Mouse (Mus musculus) kidney, embryonic 14.5 days (tissue): ENCODE measurements around the gene Mum1. TPM values are rescaled to one million over a fixed set of nuclear protein-coding genes. Genes with fewer than 3 reads are reported as not detected.

Experiments used
- ATAC-seq: fragments of 200-750 bp; cut with Nextera tagmentation; 2 replicates; pipeline ENCODE4 v1.8.0; 2017; ENCODE audit warnings: moderate number of reproducible peaks, mild to moderate bottlenecking, moderate TSS enrichment, moderate library complexity; ENCODE audit not compliant: low FRiP score, low TSS enrichment
- H3K27ac ChIP-seq: fragments of 300-500 bp; sonication (generic); 2 replicates; pipeline ENCODE4 v1.5.1; 2014; ENCODE audit warnings: low read depth, mild to moderate bottlenecking, low read length, moderate library complexity, mixed read lengths
- H3K27me3 ChIP-seq: fragments of 300-500 bp; sonication (generic); 2 replicates; pipeline ENCODE4 v1.6.1; 2014; ENCODE audit warnings: mild to moderate bottlenecking, low read length; ENCODE audit not compliant: control insufficient read depth, insufficient read depth
- H3K36me3 ChIP-seq: fragments of 300-500 bp; sonication (generic); 2 replicates; pipeline ENCODE4 v1.6.1; 2014; ENCODE audit warnings: low read length, mixed read lengths; ENCODE audit not compliant: control insufficient read depth, insufficient read depth
- H3K4me1 ChIP-seq: fragments of 300-500 bp; sonication (generic); 2 replicates; pipeline ENCODE4 v1.6.1; 2014; ENCODE audit warnings: low read length, mixed read lengths; ENCODE audit not compliant: control insufficient read depth, insufficient read depth
- H3K4me2 ChIP-seq: fragments of 300-500 bp; sonication (generic); replicated peaks from 2 replicates; pipeline ENCODE4 v1.6.1; 2014; ENCODE audit warnings: low read depth, mild to moderate bottlenecking, low read length
- H3K4me3 ChIP-seq: fragments of 300-500 bp; sonication (generic); 2 replicates; pipeline ENCODE4 v1.5.1; 2014; ENCODE audit warnings: mild to moderate bottlenecking, low read length
- H3K9ac ChIP-seq: fragments of 300-500 bp; sonication (generic); 2 replicates; pipeline ENCODE4 v1.6.1; 2014; ENCODE audit warnings: low read depth, mild to moderate bottlenecking, low read length, moderate library complexity
- H3K9me3 ChIP-seq: fragments of 300-500 bp; sonication (generic); 2 replicates; pipeline ENCODE4 v1.6.1; 2016; ENCODE audit warnings: low read length; ENCODE audit not compliant: control insufficient read depth
- WGBS: fragments of 180-500 bp; shearing (Covaris S2); extraction: QIAGEN DNeasy Blood & Tissue Kit; methylation state at CpG from one replicate; pipeline ENCODE4 v1.1.7; 2014; 5-methylcytosine and 5-hydroxymethylcytosine counted together
- polyA plus RNA-seq: library from polyadenylated mRNA; unstranded; fragments of >200 nt; fragmentation: Nextera tagmentation; extraction: Ambion mirVana; gene quantifications from 2 replicates; pipeline ENCODE4 v1.2.1, GENCODE M21; 2014

Mum1 gene
- polyA plus RNA-seq, 1 experiment from 2014 or later, result 65.1 TPM

GRCm38 (mm10) chr10:80271186-80271843 lies 45.1 kb downstream of the Mum1 start:
- Histone ChIP-seq H3K27ac (no peak overlapping the region), H3K4me3 (no peak overlapping the region), H3K4me1 (peaks cover 20% of the 10 kb centered on the region), H3K4me2 (no peak overlapping the region), H3K36me3 (peaks cover 52% of the 10 kb centered on the region), H3K9me3 (no peaks in the 10 kb centered on the region), H3K27me3 (no peaks in the 10 kb centered on the region), H3K9ac (no peak overlapping the region)
- ATAC-seq, result no peak
- 83% methylated on average over 5 of the region's 5 CpGs for WGBS

GRCm38 (mm10) chr10:80271870-80272585 lies 45.8 kb downstream of the Mum1 start:
- WGBS, result 90% methylated on average over 8 of the region's 8 CpGs
- no peaks in the 10 kb centered on the region for H3K27me3 ChIP-seq
- no peak overlapping the region for H3K9ac ChIP-seq
- no peak overlapping the region for H3K4me3 ChIP-seq
- H3K36me3 ChIP-seq, result peaks cover 56% of the 10 kb centered on the region
- H3K9me3 ChIP-seq, result no peaks in the 10 kb centered on the region
- peaks cover 13% of the 10 kb centered on the region; the same call in 1 of the 2 replicates for H3K4me1 ChIP-seq
- ATAC-seq, result no peak
- no peak overlapping the region for H3K4me2 ChIP-seq
- H3K27ac ChIP-seq, result no peak overlapping the region

GRCm38 (mm10) chr10:80273847-80274246 lies 47.6 kb downstream of the Mum1 start:
- Histone ChIP-seq H3K4me3 (no peak overlapping the region), H3K27ac (no peak overlapping the region), H3K27me3 (no peaks in the 10 kb centered on the region), H3K9ac (no peak overlapping the region), H3K9me3 (no peaks in the 10 kb centered on the region), H3K36me3 (peaks cover 63% of the 10 kb centered on the region), H3K4me1 (0 out of 2 replicates have a peak, but pooled peaks cover 2% of the 10 kb centered on the region), H3K4me2 (no peak overlapping the region)
- 80% methylated on average over 3 of the region's 3 CpGs for WGBS
- 0 out of 2 replicates have a peak, but pooled peaks have one; percentile 5 for ATAC-seq

- Histone ChIP-seq H3K4me3 (no peak overlapping the region), H3K27me3 (no peaks in the 10 kb centered on the region), H3K36me3 (peaks cover 80% of the 10 kb centered on the region), H3K4me1 (no peaks in the 10 kb centered on the region), H3K9me3 (no peaks in the 10 kb centered on the region), H3K27ac (no peak overlapping the region), H3K9ac (no peak overlapping the region), H3K4me2 (no peak overlapping the region)
- 92% methylated on average over 4 of the region's 5 CpGs for WGBS
- no peak for ATAC-seq
These were observed 50.0 kb downstream of the Mum1 start for GRCm38 (mm10) chr10:80276238-80276637.

DNA sequence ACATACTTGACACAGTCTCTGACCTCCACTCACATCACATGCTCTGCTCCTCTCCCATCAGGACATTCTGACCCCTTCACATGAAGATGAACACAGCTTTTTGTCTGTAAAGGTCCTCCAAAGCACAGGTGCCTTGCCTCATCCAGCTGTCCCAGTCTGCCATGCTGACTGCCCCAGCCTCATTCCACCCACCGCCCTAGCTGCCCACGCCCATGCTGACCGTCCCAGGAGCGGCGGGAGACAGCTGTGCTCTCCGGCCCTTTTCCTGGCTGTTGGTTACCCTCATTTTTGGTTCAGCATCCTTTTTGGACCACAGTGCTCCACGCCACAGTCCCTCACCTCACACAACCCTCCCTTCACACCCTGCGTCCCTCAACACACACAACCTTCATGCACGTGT lies 52.2 kb downstream of the Mum1 start:
- Histone ChIP-seq H3K9me3 (no peaks in the 10 kb centered on the region), H3K4me1 (no peaks in the 10 kb centered on the region), H3K27ac (no peak overlapping the region), H3K27me3 (no peaks in the 10 kb centered on the region), H3K4me2 (no peak overlapping the region), H3K9ac (no peak overlapping the region), H3K4me3 (no peak overlapping the region), H3K36me3 (peaks cover 92% of the 10 kb centered on the region)
- no peak for ATAC-seq
- 92% methylated on average over 9 of the region's 9 CpGs for WGBS

DNA sequence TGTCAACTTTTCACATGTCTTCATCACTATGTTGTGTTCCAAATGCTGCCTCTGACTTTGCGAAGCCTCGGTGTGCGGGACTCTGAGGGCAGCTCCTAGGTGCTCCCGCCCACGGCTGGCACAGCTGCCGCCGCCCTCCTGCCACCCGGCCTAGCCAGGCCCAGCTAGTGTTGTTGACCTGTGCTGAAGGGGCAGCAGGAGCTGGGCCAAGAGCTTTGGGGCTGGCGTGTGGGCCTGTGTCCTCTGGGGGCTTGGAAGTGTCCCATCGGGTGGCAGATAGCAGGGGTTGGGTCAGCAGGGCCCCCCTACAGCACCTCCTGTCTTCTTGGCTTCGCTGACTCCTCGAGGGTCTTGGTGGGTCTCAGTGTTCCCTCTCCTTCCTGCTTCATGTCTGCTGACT lies 53.0 kb downstream of the Mum1 start:
- Histone ChIP-seq H3K4me2 (no peak overlapping the region), H3K9me3 (no peaks in the 10 kb centered on the region), H3K9ac (no peak overlapping the region), H3K36me3 (peaks cover 93% of the 10 kb centered on the region), H3K27ac (no peak overlapping the region), H3K4me1 (no peaks in the 10 kb centered on the region), H3K4me3 (no peak overlapping the region), H3K27me3 (no peaks in the 10 kb centered on the region)
- ATAC-seq, result no peak
- WGBS, result 90% methylated on average over 12 of the region's 12 CpGs

GRCm38 (mm10) chr10:80281304-80281703 lies 55.1 kb downstream of the Mum1 start:
- H3K36me3 ChIP-seq, result peaks cover 96% of the 10 kb centered on the region
- no peaks in the 10 kb centered on the region for H3K4me1 ChIP-seq
- WGBS, result 61% methylated on average over 7 of the region's 7 CpGs
- H3K9ac ChIP-seq, result no peak overlapping the region
- H3K9me3 ChIP-seq, result no peaks in the 10 kb centered on the region
- no peaks in the 10 kb centered on the region for H3K27me3 ChIP-seq
- H3K4me3 ChIP-seq, result no peak overlapping the region
- H3K27ac ChIP-seq, result no peak overlapping the region
- H3K4me2 ChIP-seq, result no peak overlapping the region
- peak; percentile 26; the same call in 1 of the 2 replicates for ATAC-seq

GRCm38 (mm10) chr10:80281921-80282371 lies 55.7 kb downstream of the Mum1 start:
- Histone ChIP-seq H3K36me3 (peaks cover 96% of the 10 kb centered on the region), H3K4me2 (no peak overlapping the region), H3K9ac (no peak overlapping the region), H3K4me3 (no peak overlapping the region), H3K27ac (no peak overlapping the region), H3K4me1 (no peaks in the 10 kb centered on the region), H3K27me3 (no peaks in the 10 kb centered on the region), H3K9me3 (no peaks in the 10 kb centered on the region)
- 73% methylated on average over 8 of the region's 8 CpGs for WGBS
- peak; percentile 6; the same call in 1 of the 2 replicates for ATAC-seq
